Mouse (Mus musculus) myocyte (in vitro differentiated cells): Measurements from ENCODE around the gene Katnal1.

ENCODE experiments used
- MAX ChIP-seq: IDR thresholded peaks from one replicate; pipeline ENCODE4 v1.6.1; 2011; ENCODE audit warnings: low read depth, mild to moderate bottlenecking, control low read depth
- POLR2A ChIP-seq: IDR thresholded peaks from one replicate; pipeline ENCODE4 v1.6.1; 2011; ENCODE audit warnings: low read depth, mild to moderate bottlenecking, control low read depth, moderate library complexity; ENCODE audit not compliant: insufficient read length
- TCF12 ChIP-seq: IDR thresholded peaks from one replicate; pipeline ENCODE4 v1.6.1; 2011; ENCODE audit warnings: mild to moderate bottlenecking, control low read depth; ENCODE audit not compliant: poor library complexity, insufficient read depth, severe bottlenecking
- TCF3 ChIP-seq: IDR thresholded peaks from one replicate; pipeline ENCODE4 v1.6.1; 2011; ENCODE audit warnings: low read depth, control low read depth; ENCODE audit not compliant: insufficient read length
- USF1 ChIP-seq: IDR thresholded peaks from one replicate; pipeline ENCODE4 v1.6.1; 2011; ENCODE audit warnings: low read depth, mild to moderate bottlenecking, control low read depth, moderate library complexity

- TF ChIP-seq TCF12 (no peak), TCF3 (no peak), POLR2A (no peak), MAX (no peak), USF1 (no peak)
Observed at GRCm38 (mm10) chr5:148847032-148847431, 82.1 kb downstream of the Katnal1 start.
